Mouse (Mus musculus) ovary, adult 2 months (tissue): ENCODE measurements around the gene Psme4. TPM values are rescaled to one million over a fixed set of nuclear protein-coding genes. Genes with fewer than 3 reads are reported as not detected.

Experiments used
- polyA plus RNA-seq: library from polyadenylated mRNA; depleted of rRNA; stranded (reverse); fragments of >200 nt; gene quantifications from 2 replicates; pipeline ENCODE4 v1.2.3, GENCODE M21; 2012; rRNA removed

The Psme4 gene
- polyA plus RNA-seq, result 7.3 and 7.6 TPM in 2 replicates

DNA sequence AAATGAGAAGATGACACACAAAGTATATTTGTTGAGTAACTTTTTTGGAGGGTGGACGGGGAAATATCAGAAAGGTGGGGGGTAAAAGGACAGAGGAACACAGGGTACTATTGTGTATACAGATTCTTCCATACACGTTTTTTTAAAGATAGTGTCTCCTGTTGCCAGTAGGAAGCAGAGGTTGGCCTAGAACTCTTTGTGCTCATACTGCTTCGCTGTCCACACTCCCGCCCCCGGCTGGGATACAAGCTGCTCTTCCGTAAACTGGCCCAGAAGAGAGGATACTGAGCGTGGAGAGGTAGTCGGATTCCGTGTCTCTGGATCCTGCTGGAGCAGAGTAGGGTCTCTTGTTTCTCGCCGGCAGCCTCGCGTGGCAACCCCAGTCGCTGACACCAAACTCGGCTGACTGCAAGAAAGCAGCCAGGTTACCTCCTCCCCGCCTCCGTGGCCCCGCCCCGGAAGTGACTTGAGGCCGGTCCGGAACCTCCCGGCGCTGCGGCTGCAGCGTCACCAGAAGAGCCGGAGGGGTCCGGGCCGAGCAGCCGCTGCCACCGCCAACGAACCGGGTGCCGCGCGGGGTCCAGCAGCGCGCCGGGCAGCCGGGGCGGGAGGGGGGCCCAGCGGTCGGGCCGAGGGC, at the start of gene Psme4:
Gene Psme4 (plus strand): TSS at position 460 of the 637 bp plus-strand sequence.

GRCm38 (mm10) chr11:30885171-30885871, 113.8 kb downstream of the Psme4 start, which contains the start of the genes Gpr75 and Asb3:
Gpr75 (plus strand) TSS chr11:30885358.
Asb3 (plus strand) TSS chr11:30885416.

Other genes starting within 250 kb of the Psme4 start
- 5.2 and 5.8 TPM in 2 replicates for gene Acyp2, start 122.1 kb upstream of the Psme4 start, polyA plus RNA-seq
- gene Gpr75, start 113.6 kb downstream of the Psme4 start, polyA plus RNA-seq, result 0.29 and 0.52 TPM in 2 replicates
- 1.4 and 1.6 TPM in 2 replicates for gene Asb3, start 113.7 kb downstream of the Psme4 start, polyA plus RNA-seq
- gene Erlec1, start 182.6 kb downstream of the Psme4 start, polyA plus RNA-seq, result 12.9 and 25.3 TPM in 2 replicates
- gene Chac2, start 214.6 kb downstream of the Psme4 start, polyA plus RNA-seq, result 2.9 and 3.1 TPM in 2 replicates